20 mouse cellular contexts compared by ENCODE assay signal in genomic region chr16:97882891-97883290, GRCm38 (mm10).
"Had no signal": no experiment of that assay in that cellular context is flagged by ENCODE, and none has a peak within 500 bp of the region (broad histone marks: within the 10 kb centered on the region; RNA-seq: fewer than 3 reads in every experiment).

No protein-coding gene starts in this region.

- H3K9me3 ChIP-seq: limb, embryonic 12.5 days; limb, embryonic 15.5 days; midbrain, embryonic 12.5 days; midbrain, embryonic 15.5 days; neural tube, embryonic 12.5 days; neural tube, embryonic 15.5 days had no signal

- H3K27ac ChIP-seq: limb, embryonic 12.5 days; limb, embryonic 15.5 days; liver, embryonic 14.5 days; macrophage; midbrain, embryonic 12.5 days; midbrain, embryonic 15.5 days; neural tube, embryonic 12.5 days; neural tube, embryonic 15.5 days had no signal

- DNase-seq: left cerebral cortex, postnatal 4 days; liver, postnatal 0 days; lung, embryonic 14.5 days; right cerebral cortex, adult 18-20 months; right cerebral cortex, postnatal 14 days; spleen, adult 18-20 months; thymus, adult 18-20 months; thymus, postnatal 14 days; thymus, postnatal 4 days had no signal

- H3K36me3 ChIP-seq: midbrain, embryonic 12.5 days; midbrain, embryonic 15.5 days had no signal

- H3K9ac ChIP-seq: limb, embryonic 12.5 days; limb, embryonic 15.5 days; liver, embryonic 14.5 days; liver, postnatal 0 days; lung, embryonic 14.5 days; midbrain, embryonic 12.5 days; midbrain, embryonic 15.5 days; neural tube, embryonic 12.5 days; neural tube, embryonic 15.5 days had no signal

- H3K4me3 ChIP-seq: limb, embryonic 12.5 days; limb, embryonic 15.5 days; midbrain, embryonic 12.5 days; midbrain, embryonic 15.5 days; neural tube, embryonic 12.5 days; neural tube, embryonic 15.5 days had no signal

- H3K4me2 ChIP-seq: limb, embryonic 12.5 days; limb, embryonic 15.5 days; liver, embryonic 11.5 days; lung, embryonic 14.5 days; midbrain, embryonic 12.5 days; midbrain, embryonic 15.5 days; neural tube, embryonic 12.5 days; neural tube, embryonic 15.5 days had no signal

- H3K27me3 ChIP-seq: limb, embryonic 12.5 days; limb, embryonic 15.5 days; midbrain, embryonic 12.5 days; midbrain, embryonic 15.5 days; neural tube, embryonic 12.5 days; neural tube, embryonic 15.5 days had no signal

- ATAC-seq: intestine, postnatal 0 days; liver, postnatal 0 days; lung, postnatal 0 days; midbrain, embryonic 15.5 days had no signal

- H3K4me1 ChIP-seq: limb, embryonic 12.5 days; limb, embryonic 15.5 days; midbrain, embryonic 12.5 days; midbrain, embryonic 15.5 days; neural tube, embryonic 12.5 days; neural tube, embryonic 15.5 days had no signal
